Mouse (Mus musculus): Measurements from ENCODE around the gene Rep15. TPM values are rescaled to one million over a fixed set of nuclear protein-coding genes. Genes with fewer than 3 reads are reported as not detected.

Rep15 gene
- polyA plus RNA-seq (2012): 0.03 TPM in 1 of 2 replicates, not detected in the other

DNA sequence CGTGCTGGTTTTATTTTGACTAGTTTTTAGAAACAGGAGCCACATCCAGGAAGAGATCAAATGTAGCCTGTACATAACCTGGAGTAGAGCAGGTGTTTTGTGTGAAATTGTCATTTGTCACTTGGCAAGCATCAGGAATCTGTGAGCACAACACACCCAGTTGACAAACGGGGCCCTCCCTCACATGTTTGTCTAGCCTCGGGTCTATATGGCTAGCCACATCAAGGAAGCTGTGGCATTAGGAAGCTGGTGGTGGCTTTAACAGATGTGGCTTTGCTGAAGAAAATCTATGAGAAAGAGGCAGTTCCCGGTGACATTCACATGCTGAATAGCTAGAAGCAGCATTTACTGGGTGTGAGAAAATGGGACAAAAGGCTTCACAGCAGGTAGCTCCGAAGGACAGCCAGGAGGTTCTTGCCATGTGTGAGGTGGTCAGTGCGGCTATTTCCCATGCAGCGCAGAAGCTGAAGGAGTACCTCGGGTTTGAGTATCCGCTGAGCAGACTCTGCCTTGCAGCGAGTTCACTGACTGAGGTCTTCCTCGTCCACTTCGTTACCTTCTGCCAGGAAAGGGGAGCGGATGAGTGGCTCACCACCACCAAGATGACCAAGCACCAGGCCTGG, at the start of gene Rep15:
Gene Rep15, plus strand, starts transcription at position 282 of the 623 bp plus-strand sequence.

DNA sequence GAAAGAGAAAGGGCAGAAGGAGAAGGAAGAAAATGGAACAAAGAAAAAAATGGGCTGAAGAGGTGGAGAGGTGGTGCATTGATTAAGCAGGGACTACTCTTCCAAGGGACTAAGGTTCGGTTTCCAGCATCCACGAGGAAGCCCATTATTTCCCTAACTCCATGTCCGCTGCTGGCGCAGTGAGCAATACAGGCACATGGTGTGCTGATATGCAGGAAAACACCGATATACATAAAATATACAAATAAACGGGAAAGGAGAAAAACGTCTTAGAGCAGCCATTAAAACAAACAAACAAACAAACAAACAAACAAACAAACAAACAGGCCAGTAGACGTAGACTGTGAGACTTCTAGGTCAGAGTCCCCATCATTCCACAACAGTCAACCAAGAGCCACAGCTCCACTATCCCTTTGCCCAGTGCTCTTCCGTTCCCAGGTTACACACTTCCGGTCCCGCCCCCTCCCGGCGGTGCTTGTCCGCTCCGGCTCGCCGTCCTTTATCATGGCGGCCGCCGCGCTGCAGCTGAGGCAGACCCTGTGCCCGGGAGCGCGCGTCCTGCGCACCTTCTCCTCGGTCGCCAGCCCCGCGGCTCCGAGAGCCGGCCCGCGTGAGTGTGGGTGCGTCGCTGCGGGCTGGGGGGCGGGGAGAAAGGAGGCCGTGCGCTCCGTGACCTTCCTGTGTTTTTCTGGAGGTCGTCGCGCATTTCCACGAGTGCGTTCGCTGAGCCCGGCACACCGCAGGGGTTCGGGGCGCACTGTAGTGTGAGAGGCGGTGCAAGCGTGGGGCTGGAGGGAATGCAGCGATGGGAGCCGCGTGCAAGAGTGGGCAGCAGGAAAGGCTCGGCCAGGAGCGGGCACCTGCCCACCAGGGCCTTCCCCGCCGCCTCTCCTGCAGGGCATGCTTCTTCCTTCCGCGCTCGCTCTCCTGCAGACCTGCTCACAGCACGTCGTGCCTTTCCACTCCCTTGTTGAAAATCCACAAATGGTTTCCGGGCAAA, 10.2 kb downstream of the Rep15 start, which contains the start of gene Mrps35:
Gene Mrps35, plus strand, starts transcription at position 474 of the 1,000 bp plus-strand sequence.

Other genes with a start within 250 kb of the Rep15 start
- not detected in 2 replicates for gene Arntl2, start 236.5 kb upstream of the Rep15 start, polyA plus RNA-seq (2012)
- not detected in 2 replicates for gene Smco2, start 182.5 kb upstream of the Rep15 start, polyA plus RNA-seq (2012)
- gene Ppfibp1, start 144.1 kb upstream of the Rep15 start, polyA plus RNA-seq (2012): 1.9 and 2.0 TPM in 2 replicates
- not detected in 2 replicates for gene 1700034J05Rik, start 78.2 kb upstream of the Rep15 start, polyA plus RNA-seq (2012)
- gene Mrps35, start 10.2 kb downstream of the Rep15 start, polyA plus RNA-seq (2012): 8.8 and 10.3 TPM in 2 replicates
- gene Mansc4, start 54.4 kb downstream of the Rep15 start, polyA plus RNA-seq (2012): not detected in 2 replicates
- gene Klhl42, start 58.8 kb downstream of the Rep15 start, polyA plus RNA-seq (2012): 3.0 and 4.5 TPM in 2 replicates
- gene Pthlh, start 231.6 kb downstream of the Rep15 start, polyA plus RNA-seq (2012): 0.12 TPM in 1 of 2 replicates, not detected in the other

Data from megakaryocyte-erythroid progenitor cell, adult 5 weeks (primary cell).